Mouse (Mus musculus): ENCODE measurements around the gene Eif2d.

The Eif2d gene

DNA sequence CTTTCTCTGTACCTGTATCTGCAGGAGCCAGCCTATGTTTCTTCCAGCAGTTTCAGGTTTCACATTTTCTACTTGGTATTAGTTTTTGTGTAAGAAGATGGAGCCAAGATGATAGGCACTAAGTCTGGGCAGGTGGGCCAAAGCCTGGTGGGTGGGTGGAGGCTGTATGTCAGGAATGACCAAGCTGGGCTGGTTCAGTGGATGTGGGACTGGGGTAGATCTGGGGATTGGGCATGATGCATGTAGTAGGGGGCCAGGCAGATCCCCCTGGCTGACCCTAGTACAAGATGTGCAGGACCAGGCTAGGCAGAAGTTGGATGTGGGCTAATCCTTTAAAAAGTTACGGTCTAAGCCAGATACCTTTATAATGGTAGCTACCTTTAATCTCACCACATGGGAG, 22.2 kb downstream of the Eif2d start:
- no peaks in the 10 kb centered on the region for H3K9me3 ChIP-seq (ENCODE audit: low read length)
- TF ChIP-seq POU5F1 (IDR thresholded peaks at IDR 0.05; ENCODE audit: borderline replicate concordance, low read length): no peak
- H3K4me3 ChIP-seq (replicated peaks; ENCODE audit: low read length): no peak overlapping the region
- H3K27me3 ChIP-seq (ENCODE audit: insufficient read depth, low read length): no peaks in the 10 kb centered on the region
- H3K36me3 ChIP-seq (ENCODE audit: insufficient read depth, low read length): peaks cover 96% of the 10 kb centered on the region
- H3K4me1 ChIP-seq (replicated peaks; ENCODE audit: low read depth, low read length): peaks cover 25% of the 10 kb centered on the region

DNA sequence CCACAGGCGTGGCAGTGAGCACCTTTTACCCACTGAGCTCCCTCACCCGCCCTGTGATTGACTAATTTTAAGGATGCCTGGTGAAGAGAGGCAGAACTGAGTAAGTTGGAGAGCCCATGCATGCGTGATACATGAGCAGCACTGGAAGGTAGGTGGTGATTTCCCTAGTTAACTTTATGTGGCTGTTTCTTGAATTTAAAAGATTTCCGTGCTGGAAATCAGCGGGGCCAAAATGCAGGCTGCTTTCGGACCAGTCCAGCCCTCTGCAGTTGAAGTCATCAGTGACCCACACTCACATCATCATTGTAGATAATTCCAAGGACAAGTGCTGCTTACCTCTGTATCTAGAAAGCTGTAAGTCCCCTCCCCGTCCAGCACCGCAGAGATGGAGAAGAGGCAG, 22.8 kb downstream of the Eif2d start:
- Histone ChIP-seq H3K36me3 (ENCODE audit: insufficient read depth, low read length) (peaks cover 89% of the 10 kb centered on the region), H3K9me3 (ENCODE audit: low read length) (no peaks in the 10 kb centered on the region), H3K4me1 (replicated peaks; ENCODE audit: low read depth, low read length) (peaks cover 26% of the 10 kb centered on the region), H3K27me3 (ENCODE audit: insufficient read depth, low read length) (no peaks in the 10 kb centered on the region), H3K4me3 (replicated peaks; ENCODE audit: low read length) (no peak overlapping the region)
- TF ChIP-seq NANOG (IDR thresholded peaks at IDR 0.05; ENCODE audit: borderline replicate concordance, low read length) (no peak), CTCF (conservative IDR thresholded peaks at IDR 0.05; ENCODE audit: low read length) (no peak), POU5F1 (IDR thresholded peaks at IDR 0.05; ENCODE audit: borderline replicate concordance, low read length) (no peak)

DNA sequence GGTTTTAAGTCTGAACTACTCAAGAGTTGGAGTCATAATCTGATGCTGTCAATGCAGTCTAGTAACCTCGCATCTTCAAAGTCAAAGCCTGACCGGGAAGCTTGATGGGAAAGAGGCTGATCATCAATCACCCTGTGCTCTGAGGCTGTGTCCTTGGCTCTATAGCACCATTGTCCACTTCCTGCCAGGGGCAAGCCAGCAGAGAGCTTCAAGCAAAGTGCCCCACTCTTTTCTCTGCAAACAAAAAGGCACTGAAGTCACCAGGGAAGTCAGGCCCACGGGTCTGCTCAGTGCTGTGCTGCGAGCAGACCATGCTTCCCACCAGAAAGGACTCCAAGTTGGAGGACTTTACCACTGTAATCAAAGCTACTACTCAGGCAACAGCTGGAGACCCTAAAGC, 24.3 kb downstream of the Eif2d start:
- peaks cover 31% of the 10 kb centered on the region for H3K4me1 ChIP-seq (replicated peaks; ENCODE audit: low read depth, low read length)
- H3K27me3 ChIP-seq (ENCODE audit: insufficient read depth, low read length): no peaks in the 10 kb centered on the region
- peaks cover 75% of the 10 kb centered on the region for H3K36me3 ChIP-seq (ENCODE audit: insufficient read depth, low read length)
- no peak overlapping the region for H3K4me3 ChIP-seq (replicated peaks; ENCODE audit: low read length)
- TF ChIP-seq CTCF (conservative IDR thresholded peaks at IDR 0.05; ENCODE audit: low read length) (no peak), NANOG (IDR thresholded peaks at IDR 0.05; ENCODE audit: borderline replicate concordance, low read length) (no peak), POU5F1 (IDR thresholded peaks at IDR 0.05; ENCODE audit: borderline replicate concordance, low read length) (no peak)
- no peaks in the 10 kb centered on the region for H3K9me3 ChIP-seq (ENCODE audit: low read length)

DNA sequence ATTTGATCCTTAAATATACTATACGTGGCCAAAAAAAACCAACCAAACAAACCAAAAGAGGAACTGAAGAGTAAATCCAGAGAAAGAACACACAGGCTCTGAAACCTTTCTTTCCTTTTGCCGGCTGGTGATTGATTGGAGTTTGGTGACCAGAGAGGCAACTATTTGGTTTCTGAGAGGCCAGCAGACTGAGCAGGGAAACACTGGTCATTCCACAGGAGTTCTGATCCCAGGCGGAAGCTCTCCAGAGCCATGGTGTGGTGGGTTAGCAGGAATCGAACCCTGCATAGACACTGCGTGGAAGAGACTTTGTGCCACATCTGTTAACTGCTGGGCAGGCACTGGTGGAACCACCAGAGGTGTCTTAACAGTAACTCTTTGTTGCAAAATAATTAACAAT, 25.1 kb downstream of the Eif2d start:
- Histone ChIP-seq H3K9me3 (ENCODE audit: low read length) (no peaks in the 10 kb centered on the region), H3K36me3 (ENCODE audit: insufficient read depth, low read length) (peaks cover 67% of the 10 kb centered on the region), H3K4me1 (replicated peaks; ENCODE audit: low read depth, low read length) (peaks cover 27% of the 10 kb centered on the region), H3K4me3 (replicated peaks; ENCODE audit: low read length) (no peak overlapping the region), H3K27me3 (ENCODE audit: insufficient read depth, low read length) (no peaks in the 10 kb centered on the region)
- TF ChIP-seq CTCF (conservative IDR thresholded peaks at IDR 0.05; ENCODE audit: low read length) (no peak), POU5F1 (IDR thresholded peaks at IDR 0.05; ENCODE audit: borderline replicate concordance, low read length) (no peak), NANOG (IDR thresholded peaks at IDR 0.05; ENCODE audit: borderline replicate concordance, low read length) (no peak)

DNA sequence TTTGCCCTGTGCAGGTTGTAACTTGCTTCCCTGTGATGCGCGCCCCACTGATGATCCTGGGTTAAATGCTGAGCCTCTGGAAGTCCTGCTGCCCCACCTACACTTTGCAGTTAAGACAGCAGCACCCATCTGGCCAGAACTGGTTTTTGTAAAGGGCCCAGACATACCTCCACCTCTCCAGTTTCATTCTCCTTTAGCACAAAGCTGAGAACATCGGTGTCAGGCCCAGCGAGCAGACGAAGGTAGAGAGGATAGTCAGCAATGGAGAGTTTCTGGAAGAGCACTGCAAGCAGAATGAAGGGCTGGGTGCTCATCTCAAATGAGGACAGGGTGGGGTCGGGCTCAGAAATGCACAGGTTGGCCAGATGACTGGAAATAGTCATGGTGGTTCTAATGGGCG, 27.4 kb downstream of the Eif2d start:
- Histone ChIP-seq H3K27me3 (ENCODE audit: insufficient read depth, low read length) (no peaks in the 10 kb centered on the region), H3K9me3 (ENCODE audit: low read length) (no peaks in the 10 kb centered on the region), H3K4me1 (replicated peaks; ENCODE audit: low read depth, low read length) (peaks cover 27% of the 10 kb centered on the region)

DNA sequence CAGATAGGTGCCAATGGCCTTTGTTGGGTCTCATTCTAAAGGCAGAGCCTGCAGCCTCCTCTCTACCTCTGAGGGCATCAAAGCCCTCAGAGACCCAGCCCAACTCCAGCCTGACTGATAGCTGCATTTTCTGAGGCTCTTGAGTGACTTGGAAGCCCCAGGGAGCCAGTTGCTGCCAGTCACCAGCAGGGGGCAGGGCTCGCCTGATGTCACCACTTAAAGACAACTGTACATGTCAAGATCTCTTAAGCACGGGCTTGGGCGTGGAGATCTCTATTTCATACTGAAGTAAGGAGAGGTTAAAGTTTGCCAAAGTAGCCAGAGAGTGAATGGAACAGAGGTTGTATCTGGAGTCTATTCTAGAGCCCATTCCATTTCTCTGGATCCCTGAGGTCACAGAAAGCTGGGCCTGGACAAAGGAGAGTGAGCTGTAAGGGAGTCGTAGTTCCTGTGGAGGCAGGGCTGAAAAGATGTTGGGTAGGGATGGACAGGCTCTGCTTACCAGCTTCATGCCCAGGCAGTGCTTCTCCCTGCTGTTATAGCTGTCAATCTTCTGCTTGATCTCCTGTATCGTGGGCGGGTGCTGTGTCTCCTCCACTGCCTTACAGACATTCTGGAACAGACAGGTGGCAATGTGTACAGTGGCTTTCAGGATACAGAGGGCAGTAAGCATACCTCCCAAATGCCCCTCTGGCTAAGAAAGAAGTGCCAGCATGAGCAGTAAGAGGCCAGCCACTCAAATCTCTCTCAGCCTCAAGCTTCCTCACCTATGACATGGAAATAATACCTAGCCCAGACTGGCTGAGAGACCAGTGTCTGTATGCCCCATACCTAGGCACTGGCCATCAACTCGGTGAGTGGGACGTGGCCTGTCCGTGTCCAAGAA, 28.9 kb downstream of the Eif2d start:
- Histone ChIP-seq H3K27me3 (ENCODE audit: insufficient read depth, low read length) (no peaks in the 10 kb centered on the region), H3K36me3 (ENCODE audit: insufficient read depth, low read length) (peaks cover 29% of the 10 kb centered on the region), H3K9me3 (ENCODE audit: low read length) (no peaks in the 10 kb centered on the region), H3K4me3 (replicated peaks; ENCODE audit: low read length) (no peak overlapping the region), H3K4me1 (replicated peaks; ENCODE audit: low read depth, low read length) (peaks cover 27% of the 10 kb centered on the region)
- TF ChIP-seq POU5F1 (IDR thresholded peaks at IDR 0.05; ENCODE audit: borderline replicate concordance, low read length): no peak
- peak; percentile 86 for TF ChIP-seq CTCF (conservative IDR thresholded peaks at IDR 0.05; ENCODE audit: low read length)

More for the DNA sequence above, 27.4 kb downstream of the Eif2d start:
- H3K4me3 ChIP-seq (replicated peaks; ENCODE audit: low read length): 0 out of 2 replicates have a peak overlapping the region, but pooled peaks have one; percentile 21
- peaks cover 44% of the 10 kb centered on the region for H3K36me3 ChIP-seq (ENCODE audit: insufficient read depth, low read length)
- TF ChIP-seq CTCF (conservative IDR thresholded peaks at IDR 0.05; ENCODE audit: low read length) (no peak), NANOG (IDR thresholded peaks at IDR 0.05; ENCODE audit: borderline replicate concordance, low read length) (no peak), POU5F1 (IDR thresholded peaks at IDR 0.05; ENCODE audit: borderline replicate concordance, low read length) (no peak)

DNA sequence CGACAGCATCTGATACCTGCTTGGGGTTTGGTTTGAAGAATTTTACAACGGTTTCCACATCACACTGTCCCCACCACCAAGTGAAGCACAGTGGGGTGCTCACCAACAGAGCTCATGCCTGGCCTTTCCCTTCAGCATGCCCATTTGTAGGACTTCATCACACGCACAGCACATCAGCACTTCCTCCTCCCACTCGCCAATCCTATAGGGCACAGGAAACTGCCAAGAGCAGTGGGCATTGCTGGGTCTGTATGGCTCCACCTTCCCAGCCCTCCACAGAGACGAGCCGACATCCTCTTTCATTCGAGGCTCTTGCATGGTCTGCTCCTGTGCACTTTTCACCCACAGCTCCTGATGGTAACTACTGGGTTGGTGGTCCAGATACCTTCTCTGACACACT, 30.2 kb downstream of the Eif2d start:
- no peak for TF ChIP-seq NANOG (IDR thresholded peaks at IDR 0.05; ENCODE audit: borderline replicate concordance, low read length)
- no peak for TF ChIP-seq CTCF (conservative IDR thresholded peaks at IDR 0.05; ENCODE audit: low read length)
- TF ChIP-seq POU5F1 (IDR thresholded peaks at IDR 0.05; ENCODE audit: borderline replicate concordance, low read length): no peak
- Histone ChIP-seq H3K9me3 (ENCODE audit: low read length) (no peaks in the 10 kb centered on the region), H3K4me3 (replicated peaks; ENCODE audit: low read length) (no peak overlapping the region), H3K27me3 (ENCODE audit: insufficient read depth, low read length) (no peaks in the 10 kb centered on the region), H3K36me3 (ENCODE audit: insufficient read depth, low read length) (peaks cover 16% of the 10 kb centered on the region), H3K4me1 (replicated peaks; ENCODE audit: low read depth, low read length) (peaks cover 27% of the 10 kb centered on the region)

DNA sequence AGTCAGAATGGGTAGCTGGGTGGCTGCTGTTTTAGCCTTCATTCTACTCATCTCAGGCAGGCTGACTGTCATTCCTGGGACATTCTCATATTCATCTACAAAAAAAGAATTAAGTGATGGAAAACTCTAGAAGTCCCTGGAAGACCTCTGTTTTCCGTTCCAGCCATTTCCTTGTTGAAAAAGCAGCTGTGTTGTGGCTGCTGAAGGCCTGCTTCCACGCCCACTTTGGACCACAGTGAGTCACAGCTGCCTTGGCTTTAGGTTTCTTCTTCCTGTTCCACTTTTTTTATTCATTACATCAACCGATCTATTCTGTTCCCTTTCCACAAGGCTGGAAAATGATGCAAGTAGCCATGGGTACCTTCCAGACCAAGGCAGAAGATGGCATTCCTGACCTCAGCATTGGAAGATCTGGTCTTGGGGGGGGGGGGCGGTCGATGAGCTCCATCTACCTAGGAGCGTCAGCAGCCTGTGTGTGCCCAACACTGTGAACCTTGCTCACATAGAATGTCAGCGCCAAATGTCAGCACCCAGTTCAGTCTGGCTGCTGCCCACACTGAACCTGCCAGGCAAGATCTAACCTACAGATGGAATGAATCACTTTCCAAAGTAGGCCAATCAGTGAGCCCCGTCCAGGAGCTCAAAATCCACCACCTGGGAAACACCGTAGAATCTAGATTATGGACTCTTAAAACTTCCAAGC, 31.4 kb downstream of the Eif2d start:
- no peaks in the 10 kb centered on the region for H3K27me3 ChIP-seq (ENCODE audit: insufficient read depth, low read length)
- H3K4me3 ChIP-seq (replicated peaks; ENCODE audit: low read length): no peak overlapping the region
- peaks cover 7% of the 10 kb centered on the region for H3K36me3 ChIP-seq (ENCODE audit: insufficient read depth, low read length)
- TF ChIP-seq NANOG (IDR thresholded peaks at IDR 0.05; ENCODE audit: borderline replicate concordance, low read length) (no peak), CTCF (conservative IDR thresholded peaks at IDR 0.05; ENCODE audit: low read length) (no peak), POU5F1 (IDR thresholded peaks at IDR 0.05; ENCODE audit: borderline replicate concordance, low read length) (no peak)
- H3K9me3 ChIP-seq (ENCODE audit: low read length): no peaks in the 10 kb centered on the region
- peaks cover 26% of the 10 kb centered on the region for H3K4me1 ChIP-seq (replicated peaks; ENCODE audit: low read depth, low read length)

All from E14TG2a.4 (cell line).